9 mouse cellular contexts compared by ENCODE assay signal in the genomic region with DNA sequence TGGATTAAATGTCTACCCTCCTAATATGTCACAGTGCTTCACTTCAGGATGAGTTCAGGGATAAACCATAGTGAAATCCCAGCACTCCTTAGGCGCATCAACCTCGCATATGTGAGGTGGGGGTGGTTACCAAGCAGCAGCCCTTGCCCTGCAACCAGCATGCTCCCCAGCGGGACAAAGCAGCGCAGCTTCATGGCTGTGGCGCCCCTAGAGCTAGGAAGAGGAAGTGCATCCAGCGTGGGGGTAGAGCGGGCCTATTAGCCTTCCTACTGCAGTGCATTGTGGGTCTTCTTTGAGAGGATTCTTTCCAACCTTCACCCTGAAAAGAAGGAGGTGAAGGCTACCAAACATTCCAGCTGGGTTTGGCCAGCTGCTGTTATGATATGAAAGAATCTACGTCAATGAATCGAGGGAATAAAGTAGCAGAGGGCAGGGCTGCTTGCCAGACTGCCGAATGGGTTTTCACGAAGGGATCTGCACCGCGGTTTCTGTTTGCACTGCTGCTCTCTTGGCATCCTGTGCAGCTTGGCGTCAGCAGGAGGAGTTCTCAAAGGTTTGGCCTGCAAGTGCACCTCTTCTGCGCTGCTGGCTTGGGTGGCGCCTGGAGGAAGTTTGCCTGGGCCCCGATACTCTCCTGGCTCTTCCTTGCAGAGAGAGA.
A peak's percentile ranks its signal among the peaks of the same experiment; 100 is the strongest.
DNase-seq lines count a peak whose midpoint lies in the region; ATAC-seq and TF ChIP-seq lines count a peak whose summit lies in the region.
"Had no signal": no experiment of that assay in that cellular context is flagged by ENCODE, and none has a peak within 500 bp of the region (broad histone marks: within the 10 kb centered on the region; RNA-seq: fewer than 3 reads in every experiment).

No protein-coding gene starts in this region.

- 74% methylated on average over 17 of the region's 17 CpGs for WGBS in liver, embryonic 14.5 days (ENCODE audit: insufficient replicate concordance)
- WGBS in liver, embryonic 12.5 days (ENCODE audit: insufficient replicate concordance) = 79% methylated on average over 17 of the region's 17 CpGs
- 89% methylated on average over 17 of the region's 17 CpGs for WGBS in midbrain, embryonic 10.5 days

- no peak overlapping the region for H3K9ac ChIP-seq in liver, embryonic 14.5 days (replicated peaks)
- H3K9ac ChIP-seq in liver, embryonic 12.5 days = no peak overlapping the region

- peak; percentile 68 for TF ChIP-seq CTCF in liver, embryonic 14.5 days (IDR thresholded peaks at IDR 0.05; ENCODE audit: low read depth)

- H3K4me1 ChIP-seq in liver, embryonic 14.5 days (replicated peaks; ENCODE audit: control insufficient read depth in 2 of 2, insufficient read depth in 2 of 2, low read length in 1 of 2) = no peaks in the 10 kb centered on the region
- H3K4me1 ChIP-seq in liver, embryonic 12.5 days = no peaks in the 10 kb centered on the region
- H3K4me1 ChIP-seq in midbrain, embryonic 10.5 days = peaks cover 12% of the 10 kb centered on the region

- no peak for ATAC-seq in liver, embryonic 14.5 days (ENCODE audit: insufficient read depth)
- no peak for ATAC-seq in liver, embryonic 12.5 days
- ATAC-seq in erythroblast, adult 5-6 weeks (replicated peaks; ENCODE audit: low FRiP score, poor library complexity, severe bottlenecking) = peak; percentile 82
- ATAC-seq in megakaryocyte, adult 5-6 weeks (ENCODE audit: poor library complexity, severe bottlenecking) = peak; percentile 93

- no peak for TF ChIP-seq EP300 in liver, embryonic 14.5 days (IDR thresholded peaks at IDR 0.05; ENCODE audit: low read depth)

- no peaks in the 10 kb centered on the region for H3K9me3 ChIP-seq in liver, embryonic 14.5 days (ENCODE audit: control insufficient read depth, low read length)
- no peaks in the 10 kb centered on the region for H3K9me3 ChIP-seq in liver, embryonic 12.5 days (replicated peaks)
- no peaks in the 10 kb centered on the region for H3K9me3 ChIP-seq in midbrain, embryonic 10.5 days (replicated peaks)

- H3K4me2 ChIP-seq in liver, embryonic 14.5 days (ENCODE audit: low read depth) = no peak overlapping the region
- no peak overlapping the region for H3K4me2 ChIP-seq in liver, embryonic 12.5 days

- no peaks in the 10 kb centered on the region for H3K36me3 ChIP-seq in liver, embryonic 14.5 days (replicated peaks; ENCODE audit: control insufficient read depth, insufficient read depth, low read depth)
- H3K36me3 ChIP-seq in liver, embryonic 12.5 days = no peaks in the 10 kb centered on the region
- no peaks in the 10 kb centered on the region for H3K36me3 ChIP-seq in midbrain, embryonic 10.5 days

- no peaks in the 10 kb centered on the region for H3K27me3 ChIP-seq in liver, embryonic 14.5 days (ENCODE audit: control insufficient read depth, insufficient read depth, low read length)
- no peaks in the 10 kb centered on the region for H3K27me3 ChIP-seq in liver, embryonic 12.5 days (replicated peaks)
- no peaks in the 10 kb centered on the region for H3K27me3 ChIP-seq in midbrain, embryonic 10.5 days (ENCODE audit: low read depth, poor library complexity, severe bottlenecking)

- no peak overlapping the region for H3K27ac ChIP-seq in liver, embryonic 14.5 days
- no peak overlapping the region for H3K27ac ChIP-seq in liver, embryonic 12.5 days
- no peak overlapping the region for H3K27ac ChIP-seq in midbrain, embryonic 10.5 days (replicated peaks)
- H3K27ac ChIP-seq: macrophage had no signal

- peak; percentile 48 for DNase-seq in adrenal gland, adult 2 months
- no peak for DNase-seq in adrenal gland, postnatal 4 days (ENCODE audit: low spot score in 2 of 2)
- no peak for DNase-seq in liver, embryonic 14.5 days (ENCODE audit: low read depth in 3 of 3, low spot score in 3 of 3)
- peak; percentile 76 for DNase-seq in thymus, postnatal 14 days
- no peak for DNase-seq in midbrain, embryonic 10.5 days (ENCODE audit: low spot score)

- no peak overlapping the region for H3K4me3 ChIP-seq in liver, embryonic 14.5 days (ENCODE audit: insufficient read depth in 1 of 2, low read depth in 2 of 2, low read length in 2 of 2)
- H3K4me3 ChIP-seq in liver, embryonic 12.5 days = no peak overlapping the region
- H3K4me3 ChIP-seq in midbrain, embryonic 10.5 days = no peak overlapping the region

Comparison
In these comparisons a context has a peak if more than half of its experiments do, and no peak if none do; other contexts are left out.
1. DNase-seq: peak in adrenal gland, adult 2 months (single experiment) and thymus, postnatal 14 days (single experiment); none in adrenal gland, postnatal 4 days (0 of 2), liver, embryonic 14.5 days (0 of 3) and midbrain, embryonic 10.5 days (single experiment).
2. ATAC-seq: peak in erythroblast, adult 5-6 weeks (single experiment) and megakaryocyte, adult 5-6 weeks (single experiment); none in liver, embryonic 14.5 days (single experiment) and liver, embryonic 12.5 days (single experiment).